Mouse (Mus musculus): ENCODE measurements around the gene Rasd1.

GRCm38 (mm10) chr11:59970780-59971179, 6.0 kb upstream of the Rasd1 start:
- TF ChIP-seq POLR2A (IDR thresholded peaks at IDR 0.05; ENCODE audit: extremely low read depth, insufficient read depth, low read length) (no peak), CTCF (IDR thresholded peaks at IDR 0.05; ENCODE audit: extremely low read depth, insufficient read depth, low read length) (no peak)

Measured in cortical plate, adult 2 months (tissue).